Mouse (Mus musculus) Muller cell, postnatal 12 days (primary cell): Measurements from ENCODE around the gene Aatk.
A peak's percentile ranks its signal among the peaks of the same experiment; 100 is the strongest.

ENCODE experiments used
- DNase-seq: peaks from one replicate; pipeline ENCODE4 v3.0.0-alpha.2; 2015; ENCODE audit errors: inconsistent ontology term

Gene Aatk

DNA sequence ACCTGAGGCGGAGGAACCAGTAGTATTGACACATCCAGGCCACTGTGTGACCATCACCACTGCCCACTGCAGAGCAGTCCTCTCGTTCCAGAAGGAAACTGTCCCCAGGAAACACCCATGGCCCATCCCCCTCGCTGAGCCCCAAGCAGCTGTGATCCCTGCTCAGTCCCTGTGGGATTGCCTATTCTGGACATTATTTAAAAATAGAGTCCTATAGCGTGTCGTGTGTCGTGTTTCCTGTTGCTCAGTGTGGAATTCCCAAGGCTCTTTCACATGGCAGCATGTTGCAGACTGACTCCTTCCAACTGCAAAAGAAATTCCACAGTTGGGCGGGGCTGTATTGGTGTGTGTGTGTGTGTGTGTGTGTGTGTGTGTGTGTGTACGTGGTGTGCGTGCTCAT, 5.3 kb upstream of the Aatk start:
- no peak for DNase-seq

DNA sequence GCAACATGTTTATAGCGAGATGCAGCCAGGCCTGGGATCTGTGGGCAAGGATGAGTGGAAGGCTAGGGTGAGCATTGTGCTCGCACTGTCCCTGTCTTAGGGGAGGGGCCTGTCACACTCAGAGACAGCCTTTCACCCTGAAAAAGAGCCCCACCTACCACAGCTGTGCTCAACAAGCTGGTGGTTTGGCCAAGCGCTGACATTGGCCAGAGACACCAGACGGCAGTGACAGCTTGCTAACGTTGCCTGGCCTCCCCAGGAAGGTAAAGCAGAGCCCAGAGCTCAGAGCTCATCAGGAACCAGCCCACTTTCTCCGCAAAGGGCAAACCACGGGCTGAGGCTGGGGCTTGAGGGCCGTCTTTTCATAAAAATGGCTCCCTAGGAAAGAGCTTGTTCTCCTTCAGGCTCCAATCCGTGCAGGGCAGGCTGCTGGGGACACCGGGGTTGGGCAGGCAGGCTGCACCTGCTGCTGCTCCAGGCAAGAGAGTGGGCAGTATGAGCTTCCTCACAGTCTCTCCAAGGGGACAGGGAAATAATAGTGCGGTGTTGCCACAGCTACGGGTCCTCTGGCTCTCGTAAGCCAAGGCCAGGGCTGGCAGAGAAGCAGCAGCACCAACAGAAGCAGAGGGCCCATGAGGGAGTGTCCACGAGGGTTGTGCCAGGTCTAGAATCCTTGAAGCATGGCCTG, 4.3 kb upstream of the Aatk start:
- no peak for DNase-seq

DNA sequence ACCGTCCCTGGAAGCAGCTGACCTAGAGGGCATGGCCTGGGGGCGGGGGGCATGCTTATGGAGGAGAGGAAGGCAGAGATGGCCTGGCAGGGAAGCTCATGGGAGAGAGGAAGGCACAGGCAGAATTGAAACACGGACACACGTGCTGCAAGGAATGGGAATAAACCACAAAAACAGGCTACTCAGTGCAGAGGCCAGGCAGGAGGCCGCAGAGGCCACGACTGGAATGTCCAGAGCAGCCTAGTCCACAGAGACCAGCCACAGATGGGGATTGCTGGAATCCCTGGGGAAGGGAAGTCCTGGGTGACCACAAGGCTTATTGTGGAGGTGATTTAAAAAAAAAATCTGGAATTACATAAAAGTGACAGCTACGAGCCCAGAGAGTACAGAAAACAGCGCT, 2.1 kb upstream of the Aatk start:
- peak; percentile 68 for DNase-seq

DNA sequence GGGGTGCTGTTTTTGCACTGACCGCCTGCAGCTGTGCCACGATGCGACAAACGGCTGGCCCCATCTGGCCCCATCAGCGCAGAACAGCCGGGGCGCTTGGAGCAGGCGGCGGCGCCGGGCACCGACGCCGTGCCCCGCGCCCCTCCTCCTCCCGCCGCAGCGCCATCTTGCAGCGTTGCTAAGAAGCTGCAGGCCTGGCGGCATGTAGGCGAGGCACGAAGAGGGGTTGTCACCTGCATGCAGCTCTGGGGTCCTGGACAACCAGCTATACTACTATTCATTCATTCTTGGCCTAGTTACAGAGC, 1.2 kb upstream of the Aatk start:
- DNase-seq: no peak

DNA sequence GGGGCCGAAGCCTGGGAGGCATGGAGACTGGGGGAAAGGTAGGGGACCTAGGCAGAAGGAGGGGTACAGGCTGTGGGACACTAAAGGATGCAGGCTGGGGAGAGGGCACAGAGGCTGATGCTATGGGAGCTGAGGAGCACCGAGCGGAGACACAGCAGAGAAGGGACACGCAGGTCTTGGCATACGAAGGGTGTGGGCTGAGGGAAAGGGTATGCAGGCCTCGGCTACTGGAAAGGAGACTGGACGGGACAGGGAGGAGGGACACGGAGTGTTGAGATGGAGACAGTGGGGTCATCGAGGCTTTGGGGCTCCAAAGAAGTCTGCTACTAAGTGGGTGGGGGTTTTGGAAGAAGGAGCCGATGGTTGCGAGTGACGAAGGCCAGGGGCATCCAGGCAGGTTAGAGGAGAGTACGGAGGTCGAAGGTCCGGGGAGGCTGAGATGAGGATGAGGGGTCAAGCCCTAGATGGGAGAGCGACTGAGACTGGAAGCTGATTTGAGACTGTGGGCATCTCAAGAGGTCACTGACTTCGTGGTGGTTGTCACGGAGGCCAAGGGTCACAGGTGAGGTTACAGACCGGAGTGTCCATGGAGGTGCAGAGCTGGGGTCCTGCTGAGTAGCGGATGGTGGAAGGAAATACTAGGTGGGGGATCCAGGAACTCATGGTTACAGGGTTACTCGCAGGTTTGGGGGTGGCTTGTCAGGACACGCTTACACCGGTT, 724 bp upstream of the Aatk start:
- DNase-seq: no peak

DNA sequence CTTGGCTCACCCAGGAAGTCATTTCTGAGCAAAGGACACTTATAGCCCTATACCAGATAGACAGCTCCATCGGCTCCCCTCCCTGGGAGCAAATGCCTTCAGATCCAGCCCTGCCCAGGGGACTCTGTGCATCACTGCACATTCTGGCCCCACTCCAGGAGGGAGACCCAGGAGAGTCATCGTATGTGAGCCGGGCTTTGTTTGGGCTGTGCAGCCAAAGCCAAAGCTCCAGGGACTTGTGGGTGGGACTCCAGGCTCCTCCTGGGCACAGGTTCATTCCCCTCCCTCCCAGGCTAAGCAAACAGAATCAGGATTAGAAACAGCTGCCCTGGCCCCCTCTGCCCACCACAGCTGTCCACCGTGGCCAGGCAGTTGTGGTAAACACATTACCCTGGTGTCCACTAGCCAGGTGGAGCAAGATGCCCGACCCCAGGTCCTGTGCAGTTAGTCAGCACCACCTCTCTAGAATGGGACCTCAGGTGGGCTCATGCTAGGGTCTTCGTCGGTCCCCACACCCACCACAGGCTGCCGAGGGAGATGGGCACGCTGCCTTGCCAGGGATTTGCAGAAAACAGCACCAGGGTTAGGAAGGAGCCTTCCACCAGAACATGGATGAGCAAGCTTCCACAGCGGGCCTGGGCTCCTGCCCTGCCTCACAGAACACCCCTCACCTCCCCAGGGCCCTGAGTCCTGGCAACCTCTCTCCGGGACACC, 971 bp downstream of the Aatk start:
- peak; percentile 83 for DNase-seq

DNA sequence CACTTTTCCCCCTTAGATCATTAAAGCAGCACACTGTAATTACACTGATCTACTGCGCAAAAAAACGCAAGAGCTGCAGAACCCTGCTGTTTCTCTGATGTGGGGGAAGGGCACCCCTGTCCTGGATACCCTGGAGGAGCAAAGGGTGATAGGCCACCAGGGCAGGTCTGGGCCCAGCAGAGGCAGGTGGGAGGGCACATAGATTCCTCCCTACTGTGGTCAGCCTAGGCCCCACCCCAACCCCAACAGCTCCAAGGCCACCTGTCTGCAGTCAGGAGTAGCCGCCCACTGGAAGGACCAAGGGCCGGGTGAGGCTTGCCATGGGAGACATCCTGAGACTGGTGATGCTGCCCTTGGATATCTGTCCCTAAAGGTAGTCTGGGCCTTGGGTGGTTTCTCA, 1.6 kb downstream of the Aatk start:
- no peak for DNase-seq

DNA sequence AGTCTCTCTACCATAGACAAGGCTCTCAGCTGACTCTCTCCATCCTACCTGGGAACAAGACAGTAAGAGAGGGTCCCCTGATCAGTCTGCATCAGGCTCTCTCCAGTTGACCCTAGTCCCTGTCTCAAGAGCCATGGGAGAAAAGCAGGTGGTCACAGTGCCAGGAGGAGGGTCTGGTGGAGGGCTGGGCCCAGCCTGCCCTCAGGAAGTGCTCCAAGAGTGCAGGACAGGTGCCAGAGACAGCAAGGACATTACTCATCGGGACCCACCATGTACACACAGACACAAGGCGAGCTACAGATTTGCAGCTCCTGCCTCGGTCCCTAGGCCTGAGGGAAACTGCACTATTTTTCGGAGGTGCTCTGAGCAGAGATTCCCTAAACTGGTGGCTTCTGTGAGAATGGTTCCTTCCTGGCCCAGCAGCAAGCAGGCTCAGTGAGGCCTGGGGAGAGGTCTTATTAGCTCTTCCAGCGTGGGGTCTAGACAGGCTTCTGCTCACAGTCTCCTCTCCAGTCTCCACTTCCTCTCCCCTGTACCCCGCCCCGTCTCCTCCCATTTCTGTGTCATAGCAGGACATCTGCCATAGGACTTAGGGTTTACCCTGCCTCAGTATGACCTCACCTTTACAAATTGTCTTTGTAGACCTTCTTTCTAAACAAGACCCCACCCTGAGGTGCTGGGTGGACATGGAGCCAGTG, 4.7 kb downstream of the Aatk start:
- DNase-seq: peak; percentile 52

DNA sequence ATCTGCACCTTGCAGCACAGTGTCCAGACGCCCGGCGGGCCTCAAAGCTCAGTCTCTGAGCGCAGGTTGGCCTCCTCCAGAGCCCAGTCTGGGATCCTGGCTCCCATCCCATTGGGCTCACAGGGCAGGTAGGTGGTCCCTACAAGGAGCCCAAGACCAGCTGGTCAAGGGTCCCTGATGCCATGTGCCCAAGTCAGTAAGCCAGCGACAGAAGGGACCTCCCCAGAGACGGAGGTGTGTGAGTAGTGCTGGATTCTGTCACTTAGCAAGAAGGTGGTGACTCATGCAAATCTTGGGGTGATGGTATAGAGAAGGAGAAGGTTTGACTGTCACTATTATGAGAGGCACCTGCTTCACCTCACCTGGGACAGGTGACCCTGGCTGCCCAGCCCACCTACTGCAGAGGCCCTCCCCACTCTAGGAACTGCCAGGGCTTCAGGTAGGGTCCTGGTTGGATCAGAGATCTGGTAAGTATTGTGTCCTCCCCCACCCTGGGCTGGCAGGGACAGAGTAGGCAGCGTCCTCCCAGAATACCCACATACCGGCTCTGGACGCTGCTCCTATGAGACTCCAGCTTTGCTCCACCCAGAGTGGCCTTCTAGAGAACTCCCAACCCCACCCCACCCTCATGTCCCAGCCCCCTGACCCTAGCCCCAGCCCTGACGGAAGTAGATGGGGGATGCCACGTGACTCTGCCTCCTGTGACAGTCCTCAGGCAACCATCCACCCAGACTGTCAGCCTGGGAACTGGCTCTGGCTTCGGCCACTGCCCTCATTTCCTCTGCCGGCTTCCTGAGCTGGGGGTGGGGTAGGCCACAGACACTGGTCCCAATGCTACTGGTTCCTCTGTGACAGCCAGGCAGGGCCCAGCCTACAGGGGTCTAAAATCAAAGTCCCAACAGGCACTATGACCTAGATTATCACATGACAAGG, 5.5 kb downstream of the Aatk start:
- DNase-seq: peak; percentile 76

DNA sequence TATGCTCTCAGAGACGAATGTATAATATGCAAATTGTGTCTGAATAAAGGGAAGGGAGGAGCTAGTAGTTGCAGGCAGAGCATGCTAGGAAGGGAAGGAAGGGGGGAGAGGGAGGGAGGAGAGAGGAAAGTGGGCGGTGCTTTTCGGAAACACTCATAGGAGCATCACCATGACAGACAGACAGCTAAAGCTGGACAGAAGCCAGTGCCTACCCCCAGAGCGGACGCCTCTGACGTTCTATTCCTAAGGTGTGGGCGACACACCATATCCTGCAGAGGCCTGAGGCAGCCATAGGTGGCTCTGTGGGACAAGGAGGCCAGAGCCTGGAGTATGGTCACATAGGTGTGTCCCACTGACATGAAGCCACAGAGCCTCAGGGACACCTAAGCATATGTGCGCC, 6.5 kb downstream of the Aatk start:
- no peak for DNase-seq

DNA sequence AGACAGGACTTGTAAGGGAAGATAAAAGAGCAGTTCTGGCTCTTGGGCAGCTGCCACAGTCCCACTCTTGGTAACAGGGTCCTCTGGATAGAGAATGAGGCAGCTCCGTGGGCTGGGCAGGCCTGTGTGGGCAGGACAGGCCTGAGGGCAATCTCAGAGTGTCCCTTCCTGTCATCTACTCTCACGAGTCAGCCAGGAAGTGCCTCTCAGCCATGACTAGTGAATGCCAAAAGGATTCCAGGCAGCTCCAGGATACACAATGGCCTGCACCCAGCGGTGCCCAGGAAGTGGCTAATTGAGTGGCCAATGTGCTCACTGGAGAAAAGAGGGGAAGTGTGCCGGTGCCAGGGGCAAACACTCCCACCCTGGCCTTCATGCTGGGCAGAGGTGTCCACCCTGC, 7.4 kb downstream of the Aatk start:
- DNase-seq: peak; percentile 89

DNA sequence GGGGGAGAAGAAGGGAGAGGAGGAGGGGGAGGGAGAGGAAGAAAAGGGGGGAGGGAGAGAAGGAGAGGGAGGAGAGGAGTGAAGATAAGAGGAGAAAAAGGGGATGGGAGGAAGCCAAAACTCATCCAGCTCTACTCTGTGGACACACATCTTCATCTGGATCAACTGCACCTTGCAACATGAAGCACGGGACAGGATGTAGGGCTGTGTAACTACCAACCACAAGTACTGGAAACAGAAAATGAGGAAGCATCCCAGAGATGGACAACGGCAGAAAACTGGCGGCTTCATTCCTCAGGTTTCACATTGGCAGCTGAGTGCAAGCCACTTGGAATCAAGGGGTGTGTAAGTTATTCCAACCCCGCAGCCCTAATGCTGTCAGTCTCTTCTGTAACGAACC, 12.2 kb downstream of the Aatk start:
- no peak for DNase-seq

DNA sequence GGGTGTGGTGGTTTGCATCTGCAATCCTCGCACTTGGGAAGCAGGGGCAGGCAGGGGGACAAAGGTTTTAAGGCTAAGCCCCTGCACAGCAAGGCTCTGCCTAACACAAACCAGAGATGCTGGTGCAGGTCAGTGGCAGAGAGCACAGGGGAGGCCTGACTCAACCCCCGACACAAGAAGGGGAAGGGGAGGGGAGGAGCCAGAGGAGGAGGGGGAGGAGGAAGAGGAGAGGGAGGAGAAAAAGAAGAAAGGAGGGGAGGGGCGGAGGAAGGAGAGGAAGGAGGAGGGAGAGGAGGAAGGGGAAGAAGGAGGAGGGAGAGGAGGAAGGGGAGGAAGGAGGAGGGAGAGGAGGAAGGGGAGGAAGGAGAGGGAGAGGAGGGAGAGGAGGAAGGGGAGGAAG, 12.7 kb downstream of the Aatk start:
- DNase-seq: no peak

DNA sequence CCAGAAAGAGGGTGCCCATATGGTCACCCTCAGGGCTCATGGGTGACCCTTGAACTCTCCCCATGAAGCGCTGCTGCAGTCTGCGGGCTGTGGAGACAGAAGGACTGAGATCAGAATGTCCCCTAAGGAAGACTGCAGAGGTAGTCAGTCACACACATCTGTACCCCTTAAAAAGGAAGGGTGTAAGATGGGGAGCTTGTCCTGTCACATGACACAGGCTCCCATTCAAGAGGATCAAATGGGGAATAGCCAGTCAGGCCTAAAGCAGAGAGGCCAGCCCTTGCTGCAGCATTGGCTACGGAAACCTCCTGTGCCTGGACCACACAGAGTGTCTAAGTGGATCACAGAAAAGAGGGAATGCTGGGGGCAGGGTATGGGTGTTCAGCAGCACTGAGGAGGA, 13.5 kb downstream of the Aatk start:
- DNase-seq: no peak

DNA sequence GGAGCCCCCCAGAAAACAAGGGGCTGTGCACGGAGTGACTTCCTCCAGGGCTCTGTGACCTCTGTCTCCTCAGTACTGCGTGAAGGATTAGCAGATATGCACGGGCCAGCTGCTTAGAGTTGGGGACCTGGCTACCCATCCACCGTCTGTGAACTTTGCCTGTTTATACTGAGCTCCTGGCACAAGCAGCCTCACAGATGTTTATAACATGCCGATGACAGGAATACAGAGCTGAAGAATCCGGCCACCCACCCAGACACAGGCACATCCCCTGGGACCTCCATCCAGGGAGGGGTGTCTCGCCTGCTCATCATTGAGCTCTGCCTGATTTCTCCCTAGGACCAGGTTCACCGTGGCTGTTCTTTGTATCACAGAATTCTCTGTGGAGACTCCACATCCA, 14.9 kb downstream of the Aatk start:
- no peak for DNase-seq

DNA sequence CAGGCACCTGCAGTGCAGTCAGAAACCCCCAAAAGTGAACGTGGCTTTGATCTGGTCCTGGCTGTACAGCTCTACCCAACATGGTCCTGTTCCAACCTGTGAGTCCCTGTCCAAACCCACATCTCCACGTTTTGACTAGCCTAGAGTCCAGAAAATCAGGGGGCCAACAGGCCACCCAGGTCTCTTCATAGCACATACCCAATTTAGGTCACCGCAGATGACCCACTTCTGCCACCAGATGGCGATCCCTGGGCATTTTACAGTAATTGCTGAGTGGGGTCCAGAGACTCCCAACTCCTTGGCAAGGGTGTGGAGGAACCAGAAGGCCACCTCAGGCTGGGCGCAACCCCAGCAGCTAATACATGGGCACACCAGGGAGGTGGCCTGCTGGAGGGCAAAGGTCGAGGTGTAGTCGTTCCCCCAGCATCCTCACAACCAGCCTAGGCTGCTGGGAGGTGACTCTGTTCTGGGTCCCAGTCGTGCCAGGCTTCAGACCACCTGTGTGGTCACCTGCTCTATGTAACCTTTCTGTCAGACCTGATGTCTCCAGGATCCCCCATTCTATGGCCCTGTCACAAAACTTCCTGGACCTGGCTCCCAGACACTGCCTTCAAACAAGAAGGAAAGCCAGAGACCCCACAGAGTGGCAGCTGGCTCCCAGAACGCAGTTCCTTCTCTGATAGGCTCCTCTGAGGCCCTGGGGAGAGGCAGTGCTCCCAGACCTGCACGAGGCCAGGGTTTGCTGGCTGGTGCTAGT, 16.6 kb downstream of the Aatk start:
- DNase-seq: peak; percentile 71

DNA sequence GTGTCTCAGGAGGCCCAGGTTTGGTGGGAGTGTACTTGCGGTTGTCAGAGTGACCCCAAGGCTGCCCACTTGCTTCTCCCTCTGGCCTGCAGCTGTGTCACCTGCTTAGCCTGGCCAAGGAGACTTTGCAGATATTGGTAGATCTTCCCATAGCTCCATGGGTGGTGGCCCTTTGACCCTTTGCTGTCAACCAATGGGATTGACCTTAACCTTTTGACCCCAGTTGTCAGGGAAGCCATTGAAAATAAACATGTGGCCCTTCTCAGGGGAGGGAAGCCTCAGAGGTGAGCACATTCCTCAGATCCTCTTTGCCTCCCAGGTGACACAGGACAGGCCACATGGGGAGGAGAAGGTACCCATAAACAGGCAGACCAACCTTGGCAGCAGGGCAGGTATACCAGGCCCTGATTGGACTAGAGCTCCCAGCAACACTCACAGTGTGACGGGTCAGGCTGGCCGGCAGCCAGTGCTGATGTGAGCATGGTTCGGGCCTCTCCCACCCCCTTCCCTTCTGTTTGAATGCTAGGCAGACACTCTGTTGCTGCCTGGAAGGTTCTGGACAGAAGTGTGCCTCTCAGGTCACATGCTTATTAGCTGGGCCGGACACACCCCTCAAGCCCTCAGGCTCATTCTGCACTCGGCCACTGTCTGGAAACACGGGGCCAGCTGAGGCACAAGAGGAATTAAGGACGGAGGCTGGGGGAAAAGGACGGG, 17.4 kb downstream of the Aatk start:
- peak; percentile 66 for DNase-seq

DNA sequence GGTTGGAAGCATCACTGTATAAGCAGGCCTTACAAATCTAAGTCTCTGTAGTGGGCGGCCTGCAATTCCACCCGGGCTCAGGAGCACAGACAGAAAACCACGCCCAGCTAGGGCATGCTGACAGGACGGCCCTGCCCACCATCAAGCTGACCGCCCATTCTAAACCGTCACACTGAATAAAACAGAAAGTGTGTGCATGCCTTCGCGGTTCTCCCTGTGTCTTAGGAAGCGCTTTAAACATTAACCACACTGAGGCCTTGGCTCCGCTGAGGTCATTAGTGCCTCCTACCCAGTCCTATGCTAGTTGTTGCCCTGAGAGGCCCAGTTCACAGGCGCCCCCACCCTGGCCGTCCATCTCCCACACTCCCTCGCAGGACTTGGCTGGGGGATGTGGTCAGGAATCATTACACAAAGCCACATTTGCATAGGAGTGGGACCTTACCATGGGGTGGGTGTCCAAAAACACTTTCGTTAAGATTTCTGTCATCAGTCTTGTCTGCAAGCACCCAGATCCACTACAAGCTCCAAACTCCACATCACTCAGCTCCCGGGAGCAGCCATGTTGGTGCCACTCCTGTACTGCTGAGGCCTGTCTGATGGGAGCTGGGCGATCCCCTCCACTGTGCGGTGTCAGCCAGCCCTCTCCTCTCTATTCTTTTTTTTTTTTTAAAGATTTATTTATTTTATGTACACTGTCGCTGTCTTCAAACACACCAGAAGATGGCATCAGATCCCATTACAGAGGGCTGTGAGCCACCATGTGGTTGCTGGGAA, 18.5 kb downstream of the Aatk start:
- peak; percentile 62 for DNase-seq

DNA sequence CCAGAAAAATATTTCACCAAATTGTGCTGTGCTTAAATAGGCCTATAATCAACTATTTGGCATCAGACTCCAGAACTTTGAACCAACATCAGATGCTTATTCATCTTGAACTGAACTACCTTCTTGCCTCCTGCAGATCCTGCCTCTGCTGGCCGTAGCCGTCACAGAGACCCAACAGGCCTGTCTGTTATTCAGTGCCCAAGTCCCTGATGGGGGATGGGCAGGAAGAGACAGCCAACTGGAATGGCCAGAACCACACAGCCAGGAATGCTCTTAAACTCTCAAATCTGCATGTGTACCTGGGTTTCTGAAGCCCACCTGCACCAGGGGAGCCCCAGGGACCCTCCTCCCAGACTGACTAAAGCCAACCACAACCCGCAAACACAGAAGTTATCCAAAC, 20.0 kb downstream of the Aatk start:
- no peak for DNase-seq
